Mouse (Mus musculus): Measurements from ENCODE around the gene Adgrl2. TPM values are rescaled to one million over a fixed set of nuclear protein-coding genes. Genes with fewer than 3 reads are reported as not detected.

The Adgrl2 gene
- polyA plus RNA-seq, 1 experiment from 2014 or later = 84.6 TPM

DNA sequence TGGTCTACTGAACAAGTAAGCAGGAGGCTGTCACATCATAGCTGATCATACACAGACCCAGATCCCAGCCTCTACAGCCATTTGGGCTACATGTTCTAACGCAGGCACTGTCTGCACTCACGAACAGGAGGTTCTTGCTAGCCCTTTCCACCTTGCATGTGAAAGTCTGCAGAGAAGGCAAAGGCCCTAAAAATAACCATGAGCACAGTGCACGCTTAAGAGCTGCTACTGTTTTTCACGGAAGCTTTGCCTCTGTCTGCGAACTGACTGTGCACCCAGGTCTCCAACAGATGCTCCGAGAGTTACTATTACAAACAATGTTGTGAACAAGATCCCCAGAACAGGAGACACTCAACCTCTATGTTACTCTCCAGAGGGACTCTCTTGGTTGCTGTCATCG, 124.3 kb downstream of the Adgrl2 start:
- Histone ChIP-seq H3K36me3 (peaks cover 6% of the 10 kb centered on the region; the same call in 1 of the 2 replicates), H3K9me3 (no peaks in the 10 kb centered on the region), H3K4me3 (no peak overlapping the region), H3K27me3 (no peaks in the 10 kb centered on the region), H3K4me2 (no peak overlapping the region), H3K27ac (no peak overlapping the region), H3K9ac (no peak overlapping the region), H3K4me1 (0 out of 2 replicates have a peak, but pooled peaks cover 2% of the 10 kb centered on the region)
- 82% methylated on average over 7 of the region's 7 CpGs for WGBS
- no peak for ATAC-seq (ENCODE audit: insufficient number of reproducible peaks, low FRiP score, low TSS enrichment, low read depth)

DNA sequence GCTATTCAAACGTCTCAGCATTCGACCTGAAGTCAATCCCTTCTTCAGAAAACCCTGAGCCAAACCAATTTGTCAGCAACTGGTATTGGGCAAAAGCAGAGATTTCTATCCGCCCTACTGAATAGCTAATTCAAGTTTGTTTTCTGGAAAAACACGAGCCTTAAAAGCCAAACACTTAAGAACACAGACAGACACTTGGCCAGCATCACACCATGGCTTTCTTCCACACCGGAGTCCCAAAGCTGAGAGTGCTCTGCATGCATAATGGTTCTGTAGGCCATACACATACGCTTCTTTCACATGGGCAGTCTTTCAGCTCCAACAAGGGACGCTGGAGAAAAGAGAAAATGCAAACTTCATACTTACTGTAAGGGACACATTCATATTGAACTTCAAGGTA, 125.1 kb downstream of the Adgrl2 start:
- Histone ChIP-seq H3K4me1 (0 out of 2 replicates have a peak, but pooled peaks cover 2% of the 10 kb centered on the region), H3K4me3 (no peak overlapping the region), H3K27me3 (no peaks in the 10 kb centered on the region), H3K4me2 (no peak overlapping the region), H3K9me3 (no peaks in the 10 kb centered on the region), H3K9ac (no peak overlapping the region), H3K36me3 (peaks cover 6% of the 10 kb centered on the region; the same call in 1 of the 2 replicates), H3K27ac (no peak overlapping the region)
- 72% methylated on average over 7 of the region's 7 CpGs for WGBS
- ATAC-seq (ENCODE audit: insufficient number of reproducible peaks, low FRiP score, low TSS enrichment, low read depth) = no peak

DNA sequence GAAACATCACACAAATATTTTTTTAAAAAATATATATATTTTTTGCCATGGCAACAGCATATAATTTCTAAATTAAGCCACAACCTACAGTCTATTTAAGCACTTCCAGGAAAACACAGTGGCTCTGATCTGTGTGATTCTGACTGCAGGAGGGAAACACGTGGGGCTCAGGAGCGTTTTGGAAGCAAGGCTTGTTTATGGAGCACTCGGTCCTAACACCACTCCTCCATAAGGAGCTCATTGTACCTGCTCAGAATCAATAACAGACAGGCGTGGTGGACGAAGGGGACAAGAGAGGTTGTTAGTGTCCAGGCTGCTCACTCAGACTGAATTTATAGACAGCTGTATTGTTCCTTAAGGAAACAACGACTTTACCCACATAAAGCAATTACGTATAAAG, 128.5 kb downstream of the Adgrl2 start:
- H3K4me1 ChIP-seq = no peaks in the 10 kb centered on the region
- H3K9me3 ChIP-seq = no peaks in the 10 kb centered on the region
- ATAC-seq (ENCODE audit: insufficient number of reproducible peaks, low FRiP score, low TSS enrichment, low read depth) = no peak
- H3K9ac ChIP-seq = no peak overlapping the region
- peaks cover 18% of the 10 kb centered on the region for H3K36me3 ChIP-seq
- H3K4me2 ChIP-seq = no peak overlapping the region
- H3K27ac ChIP-seq = no peak overlapping the region
- H3K27me3 ChIP-seq = no peaks in the 10 kb centered on the region
- H3K4me3 ChIP-seq = no peak overlapping the region
- WGBS = 40% methylated on average over 7 of the region's 7 CpGs

DNA sequence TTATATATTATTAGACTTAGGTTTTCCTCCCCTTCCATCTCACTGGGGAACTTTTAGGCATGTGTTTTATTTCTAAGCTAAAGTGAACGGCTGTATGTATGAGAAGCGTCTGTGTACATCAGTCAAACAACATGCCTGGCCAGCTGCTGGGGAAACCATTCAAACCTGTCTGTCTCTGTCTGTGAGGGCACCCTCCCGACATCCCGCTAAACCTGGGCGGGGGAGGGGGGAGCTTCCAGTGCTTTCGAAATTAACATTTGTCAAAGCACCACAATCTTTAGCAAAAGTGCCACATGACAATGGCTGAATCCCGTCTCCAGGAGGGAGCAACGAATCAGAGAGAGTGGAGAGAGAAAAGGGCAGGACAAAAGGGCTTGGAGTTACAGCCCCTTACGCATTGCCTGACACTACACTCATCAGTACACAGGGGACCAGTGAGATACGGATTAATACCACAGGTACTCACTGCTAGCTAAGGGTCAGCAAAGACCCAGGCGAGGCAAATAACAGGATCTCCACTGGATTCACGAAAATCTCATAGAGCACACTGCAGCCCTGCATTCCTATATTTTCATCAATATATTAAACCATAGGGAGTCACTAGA, 135.9 kb downstream of the Adgrl2 start:
- Histone ChIP-seq H3K9ac (no peak overlapping the region), H3K4me2 (no peak overlapping the region), H3K4me3 (no peak overlapping the region), H3K9me3 (no peaks in the 10 kb centered on the region), H3K27ac (no peak overlapping the region), H3K4me1 (peaks cover 15% of the 10 kb centered on the region), H3K27me3 (no peaks in the 10 kb centered on the region), H3K36me3 (peaks cover 37% of the 10 kb centered on the region)
- ATAC-seq (ENCODE audit: insufficient number of reproducible peaks, low FRiP score, low TSS enrichment, low read depth) = no peak
- WGBS = 48% methylated on average over 12 of the region's 12 CpGs

DNA sequence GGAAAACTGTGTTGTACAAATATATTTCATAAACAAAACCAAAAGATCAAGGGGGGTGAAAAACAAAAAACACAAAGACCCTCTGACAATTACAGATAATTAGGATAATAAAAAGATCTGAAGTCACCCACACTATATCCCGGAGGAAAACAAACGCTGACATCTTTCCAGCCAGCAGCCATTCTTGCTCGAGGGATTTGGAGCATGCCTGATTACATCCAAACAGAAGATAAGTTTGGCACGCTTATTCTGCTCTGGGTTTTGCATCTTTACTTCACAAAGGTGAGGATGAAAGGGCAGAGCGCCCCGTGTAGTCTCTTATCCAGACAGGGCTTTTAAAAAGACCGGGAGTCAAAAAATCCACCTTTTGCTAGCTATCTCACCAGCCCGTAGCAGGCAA, 137.0 kb downstream of the Adgrl2 start:
- H3K9ac ChIP-seq = no peak overlapping the region
- no peaks in the 10 kb centered on the region for H3K27me3 ChIP-seq
- peaks cover 15% of the 10 kb centered on the region for H3K4me1 ChIP-seq
- no peak for ATAC-seq (ENCODE audit: insufficient number of reproducible peaks, low FRiP score, low TSS enrichment, low read depth)
- no peak overlapping the region for H3K4me2 ChIP-seq
- 54% methylated on average over 8 of the region's 8 CpGs for WGBS
- H3K4me3 ChIP-seq = no peak overlapping the region
- no peaks in the 10 kb centered on the region for H3K9me3 ChIP-seq
- no peak overlapping the region for H3K27ac ChIP-seq
- peaks cover 38% of the 10 kb centered on the region for H3K36me3 ChIP-seq

DNA sequence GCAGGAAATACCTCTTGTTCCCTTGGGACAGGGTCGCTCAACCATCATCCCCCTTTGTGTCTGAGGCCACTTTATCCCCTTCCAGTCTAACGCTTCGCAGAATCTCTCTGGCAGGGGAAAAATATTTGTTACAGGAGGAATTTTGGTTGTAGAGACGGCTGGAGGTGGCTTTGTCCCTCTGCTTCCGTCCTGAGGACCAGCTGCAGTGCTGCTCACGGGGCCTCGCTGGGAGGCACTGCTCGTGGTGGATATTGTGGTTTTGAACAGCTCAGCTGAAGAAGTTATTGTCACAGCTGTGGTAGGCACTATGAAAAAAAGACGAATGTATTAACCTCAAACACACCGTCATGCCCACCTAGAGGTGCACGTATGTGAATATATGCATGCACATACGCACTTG, 137.8 kb downstream of the Adgrl2 start:
- peaks cover 42% of the 10 kb centered on the region for H3K36me3 ChIP-seq

DNA sequence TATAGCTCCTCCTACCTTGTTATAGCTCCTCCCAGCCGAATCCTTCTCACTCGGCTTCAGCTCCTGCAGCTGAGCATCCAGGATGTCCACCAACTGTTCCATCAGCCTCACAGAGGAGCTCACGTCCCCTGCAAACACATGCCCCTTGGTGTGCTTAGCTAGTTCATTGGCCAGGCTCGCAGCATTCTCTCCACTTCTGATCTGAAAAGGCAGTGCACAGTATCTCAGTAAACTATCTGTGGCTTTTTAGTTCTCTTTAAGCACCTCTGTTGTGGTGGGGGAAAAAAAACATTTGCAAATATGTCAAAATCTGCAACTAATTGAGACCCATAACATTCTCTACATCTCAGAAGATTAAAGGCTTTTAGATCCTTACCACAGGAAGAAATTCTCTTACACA, 139.5 kb downstream of the Adgrl2 start:
- no peaks in the 10 kb centered on the region for H3K9me3 ChIP-seq
- H3K36me3 ChIP-seq = peaks cover 56% of the 10 kb centered on the region
- H3K4me3 ChIP-seq = no peak overlapping the region
- ATAC-seq (ENCODE audit: insufficient number of reproducible peaks, low FRiP score, low TSS enrichment, low read depth) = no peak
- 82% methylated on average over 4 of the region's 4 CpGs for WGBS
- peaks cover 15% of the 10 kb centered on the region for H3K4me1 ChIP-seq
- H3K27ac ChIP-seq = no peak overlapping the region
- no peak overlapping the region for H3K9ac ChIP-seq
- H3K27me3 ChIP-seq = no peaks in the 10 kb centered on the region
- no peak overlapping the region for H3K4me2 ChIP-seq

More for the DNA sequence above, 137.8 kb downstream of the Adgrl2 start:
- whole genome bisulfite sequencing = 52% methylated on average over 12 of the region's 12 CpGs
- peaks cover 15% of the 10 kb centered on the region for H3K4me1 ChIP-seq
- no peaks in the 10 kb centered on the region for H3K9me3 ChIP-seq
- no peak overlapping the region for H3K27ac ChIP-seq
- no peaks in the 10 kb centered on the region for H3K27me3 ChIP-seq
- no peak overlapping the region for H3K4me3 ChIP-seq
- H3K4me2 ChIP-seq = no peak overlapping the region
- H3K9ac ChIP-seq = no peak overlapping the region
- ATAC-seq (ENCODE audit: insufficient number of reproducible peaks, low FRiP score, low TSS enrichment, low read depth) = no peak

DNA sequence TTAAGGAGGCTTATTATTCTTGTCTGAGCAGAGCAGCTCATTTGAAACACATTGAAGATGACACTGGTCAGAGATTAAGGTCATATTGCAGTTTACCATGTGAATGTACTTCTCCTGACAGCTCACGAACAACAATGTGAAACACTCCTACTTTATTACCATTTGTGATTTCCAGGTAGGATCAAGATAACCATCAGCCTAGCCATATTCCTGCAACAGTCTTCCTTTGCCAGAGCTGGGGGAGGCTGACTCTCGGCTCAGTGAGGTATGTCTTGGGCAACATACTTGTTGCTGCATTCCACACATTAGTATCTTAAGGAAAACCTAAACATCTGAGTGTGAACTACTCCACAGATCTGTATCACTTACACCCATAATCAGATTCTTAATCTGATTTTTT, 142.0 kb downstream of the Adgrl2 start:
- Histone ChIP-seq H3K27me3 (no peaks in the 10 kb centered on the region), H3K4me1 (peaks cover 8% of the 10 kb centered on the region), H3K36me3 (peaks cover 74% of the 10 kb centered on the region), H3K9me3 (no peaks in the 10 kb centered on the region), H3K4me2 (no peak overlapping the region), H3K4me3 (no peak overlapping the region), H3K9ac (no peak overlapping the region), H3K27ac (no peak overlapping the region)
- ATAC-seq (ENCODE audit: insufficient number of reproducible peaks, low FRiP score, low TSS enrichment, low read depth) = no peak
- WGBS = 74% methylated on average over 2 of the region's 2 CpGs

DNA sequence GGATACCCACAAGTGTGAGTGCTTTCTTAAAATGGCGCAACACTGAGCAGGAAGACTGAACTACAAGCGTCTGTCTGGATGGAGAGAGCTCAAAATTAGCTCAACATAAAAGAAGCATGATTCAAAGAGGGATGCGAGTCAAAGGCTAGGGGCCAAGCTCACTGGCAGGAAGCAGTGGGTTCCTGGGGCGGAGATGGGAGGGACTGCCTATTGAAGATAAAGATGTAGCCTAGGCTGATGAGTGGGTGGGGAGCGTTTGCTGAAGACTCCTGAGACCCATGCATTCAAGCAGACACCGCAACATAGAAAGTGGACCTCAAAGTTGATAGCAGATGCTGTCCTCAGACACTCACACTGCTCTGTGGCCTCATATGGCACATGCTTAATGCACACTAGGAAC, 146.2 kb downstream of the Adgrl2 start:
- Histone ChIP-seq H3K27ac (no peak overlapping the region), H3K4me2 (no peak overlapping the region), H3K36me3 (peaks cover 53% of the 10 kb centered on the region), H3K4me3 (no peak overlapping the region), H3K9me3 (no peaks in the 10 kb centered on the region), H3K27me3 (no peaks in the 10 kb centered on the region), H3K4me1 (no peaks in the 10 kb centered on the region), H3K9ac (no peak overlapping the region)
- ATAC-seq (ENCODE audit: insufficient number of reproducible peaks, low FRiP score, low TSS enrichment, low read depth) = no peak
- WGBS = 83% methylated on average over 6 of the region's 6 CpGs

DNA sequence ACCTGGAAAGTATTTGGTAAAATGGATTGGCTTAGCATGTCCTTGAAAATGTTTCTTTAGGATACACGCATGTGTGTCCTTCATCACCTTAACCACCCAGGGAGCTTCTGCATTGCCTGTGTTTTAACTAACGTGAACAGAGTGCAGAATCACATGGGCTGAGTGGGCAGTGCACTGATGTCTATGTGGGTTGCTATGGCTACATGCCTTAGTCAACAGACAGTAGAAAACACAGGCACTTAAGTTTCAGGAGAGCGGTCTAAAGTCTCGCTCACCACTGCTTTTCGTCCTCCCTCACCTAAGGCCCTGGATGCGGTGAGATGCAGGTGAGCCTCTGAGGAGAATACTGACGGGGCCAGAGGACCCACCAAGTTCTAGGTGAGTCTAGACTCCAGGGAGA, 147.8 kb downstream of the Adgrl2 start:
- H3K4me1 ChIP-seq = no peaks in the 10 kb centered on the region
- ATAC-seq (ENCODE audit: insufficient number of reproducible peaks, low FRiP score, low TSS enrichment, low read depth) = no peak
- H3K27me3 ChIP-seq = no peaks in the 10 kb centered on the region
- no peak overlapping the region for H3K27ac ChIP-seq
- H3K4me2 ChIP-seq = no peak overlapping the region
- H3K9ac ChIP-seq = no peak overlapping the region
- WGBS = 82% methylated on average over 7 of the region's 7 CpGs
- peaks cover 51% of the 10 kb centered on the region for H3K36me3 ChIP-seq
- H3K9me3 ChIP-seq = no peaks in the 10 kb centered on the region
- no peak overlapping the region for H3K4me3 ChIP-seq

DNA sequence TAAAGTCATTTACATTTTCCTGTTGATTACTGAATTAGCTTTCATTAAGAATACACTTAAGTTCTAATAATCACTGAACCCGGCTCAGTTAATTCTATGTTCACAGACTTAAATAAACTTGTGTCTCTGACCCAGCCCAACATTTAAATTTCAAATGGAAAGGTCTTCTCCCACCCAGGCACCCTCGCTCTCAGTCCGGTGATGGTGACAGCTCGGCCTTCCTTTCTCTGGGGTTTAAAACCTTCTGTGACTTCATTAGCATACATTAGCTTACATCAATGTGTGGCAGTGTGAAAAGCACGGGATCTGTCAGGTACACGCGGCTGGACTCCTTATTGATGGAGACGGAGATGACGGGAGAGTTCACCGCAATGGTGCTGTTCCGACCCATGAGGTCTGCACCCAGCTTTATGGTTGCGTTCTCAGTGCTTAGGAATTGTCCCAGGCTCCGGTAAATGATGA, 151.5 kb downstream of the Adgrl2 start:
- Histone ChIP-seq H3K27me3 (no peaks in the 10 kb centered on the region), H3K27ac (no peak overlapping the region), H3K4me3 (no peak overlapping the region), H3K4me1 (no peaks in the 10 kb centered on the region), H3K9ac (no peak overlapping the region), H3K9me3 (no peaks in the 10 kb centered on the region), H3K4me2 (no peak overlapping the region), H3K36me3 (peaks cover 57% of the 10 kb centered on the region)
- WGBS = 92% methylated on average over 13 of the region's 13 CpGs
- ATAC-seq (ENCODE audit: insufficient number of reproducible peaks, low FRiP score, low TSS enrichment, low read depth) = no peak

DNA sequence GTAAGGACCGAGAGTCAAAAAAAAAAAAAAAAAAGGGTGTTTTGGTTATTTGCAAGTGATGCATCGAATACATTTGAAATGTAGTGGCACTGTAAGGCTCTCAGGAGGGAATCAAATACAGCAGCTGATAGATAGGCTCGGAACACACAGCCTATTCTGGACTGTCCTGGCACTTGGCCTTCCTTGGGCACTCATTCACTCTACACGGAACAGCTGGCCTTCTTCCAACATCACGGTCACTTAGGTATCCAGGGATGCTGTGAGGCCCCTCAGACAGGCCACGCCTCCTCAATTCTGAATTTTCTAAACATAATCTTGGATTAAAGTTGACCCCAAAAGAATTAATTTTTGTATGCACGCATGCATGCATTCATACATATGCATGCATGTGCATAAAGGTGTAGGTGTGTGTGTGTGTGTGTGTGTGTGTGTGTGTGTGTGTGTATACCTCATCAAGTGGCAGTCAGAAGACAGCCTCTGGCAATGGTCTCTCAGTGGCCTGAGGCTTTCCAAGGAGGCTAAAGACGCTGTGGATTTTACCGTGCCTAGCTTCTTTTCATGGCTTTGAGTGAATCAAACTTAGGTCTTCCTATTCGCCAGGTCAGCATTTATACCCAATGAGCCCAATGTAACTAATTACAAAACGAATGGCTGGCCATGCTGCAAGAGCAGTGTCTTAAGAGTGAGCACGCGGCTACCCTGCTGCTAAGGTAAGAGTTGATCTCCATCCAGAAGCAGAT, 152.1 kb downstream of the Adgrl2 start:
- ATAC-seq (ENCODE audit: insufficient number of reproducible peaks, low FRiP score, low TSS enrichment, low read depth) = no peak
- H3K27me3 ChIP-seq = no peaks in the 10 kb centered on the region
- H3K9ac ChIP-seq = no peak overlapping the region
- H3K4me1 ChIP-seq = no peaks in the 10 kb centered on the region
- no peaks in the 10 kb centered on the region for H3K9me3 ChIP-seq
- no peak overlapping the region for H3K27ac ChIP-seq
- no peak overlapping the region for H3K4me2 ChIP-seq
- 82% methylated on average over 13 of the region's 13 CpGs for WGBS
- H3K36me3 ChIP-seq = peaks cover 58% of the 10 kb centered on the region
- no peak overlapping the region for H3K4me3 ChIP-seq
